Mouse (Mus musculus): ENCODE data around the gene Card10.

- TF ChIP-seq CTCF (IDR thresholded peaks at IDR 0.05; ENCODE audit: borderline replicate concordance, insufficient read depth, low read depth, low read length) (no peak), POLR2A (IDR thresholded peaks at IDR 0.05; ENCODE audit: borderline replicate concordance, insufficient read depth, low read length) (no peak)
Measured at GRCm38 (mm10) chr15:78769064-78769463, 33.8 kb downstream of the Card10 start.

All from cerebellum, adult 2 months (tissue).